Mouse (Mus musculus) liver, embryonic 14.5 days (tissue): Measurements from ENCODE around the gene Prkag1. TPM values are rescaled to one million over a fixed set of nuclear protein-coding genes. Genes with fewer than 3 reads are reported as not detected.

Source experiments
- ATAC-seq: fragments of 200-750 bp; cut with Nextera tagmentation; 2 replicates; pipeline ENCODE4 v1.8.0; 2017; ENCODE audit warnings: moderate number of reproducible peaks, mild to moderate bottlenecking, moderate library complexity; ENCODE audit not compliant: insufficient read depth
- DNase-seq, 3 experiments: peaks; one replicate each; pipeline ENCODE4 v3.0.0-alpha.2; 2012 to 2013; ENCODE audit warnings: low read depth in 3 of 3, low spot score in 3 of 3
- H3K27ac ChIP-seq: fragments of 300-500 bp; sonication (generic); 2 replicates; pipeline ENCODE4 v1.5.1; 2014; ENCODE audit warnings: moderate library complexity, mild to moderate bottlenecking, control low read depth, inconsistent platforms
- H3K27me3 ChIP-seq: fragments of 300-500 bp; sonication (generic); 2 replicates; pipeline ENCODE4 v1.6.1; 2014; ENCODE audit warnings: mild to moderate bottlenecking, low read length, moderate library complexity; ENCODE audit not compliant: control insufficient read depth, insufficient read depth
- H3K36me3 ChIP-seq: fragments of 300-500 bp; sonication (generic); replicated peaks from 2 replicates; pipeline ENCODE4 v1.6.1; 2014; ENCODE audit warnings: low read depth; ENCODE audit not compliant: control insufficient read depth, insufficient read depth
- H3K4me1 ChIP-seq, 2 experiments: fragments of 200-500 bp in 1 of 2; fragments of 300-500 bp in 1 of 2; sonication (generic) in 1 of 2; replicated peaks; 2 replicates each; pipeline ENCODE4 v1.6.1; 2012 to 2014; ENCODE audit warnings: antibody characterized with exemption in 1 of 2, inconsistent platforms in 1 of 2, low read length in 1 of 2; ENCODE audit not compliant: control insufficient read depth in 2 of 2, insufficient read depth in 2 of 2
- H3K4me2 ChIP-seq: fragments of 300-500 bp; sonication (generic); 2 replicates; pipeline ENCODE4 v1.6.1; 2014; ENCODE audit warnings: low read depth, mild to moderate bottlenecking, control low read depth, moderate library complexity
- H3K4me3 ChIP-seq, 2 experiments: fragments of 200-500 bp in 1 of 2; fragments of 300-500 bp in 1 of 2; sonication (generic) in 1 of 2; 2 replicates each; pipeline ENCODE4 v1.5.1; 2012 to 2014; ENCODE audit warnings: low read depth in 2 of 2, low read length in 2 of 2, mild to moderate bottlenecking in 2 of 2, control low read depth in 1 of 2, inconsistent platforms in 1 of 2, moderate library complexity in 1 of 2; ENCODE audit not compliant: insufficient read depth in 1 of 2
- H3K9ac ChIP-seq: fragments of 300-500 bp; sonication (generic); replicated peaks from 2 replicates; pipeline ENCODE4 v1.6.1; 2014; ENCODE audit warnings: mild to moderate bottlenecking, control low read depth, moderate library complexity
- H3K9me3 ChIP-seq: fragments of 300-500 bp; sonication (generic); 2 replicates; pipeline ENCODE4 v1.6.1; 2016; ENCODE audit warnings: low read length, mixed read lengths; ENCODE audit not compliant: control insufficient read depth
- CTCF ChIP-seq: IDR thresholded peaks from 2 replicates; pipeline ENCODE4 v1.5.1; 2016; ENCODE audit warnings: antibody characterized with exemption, low read depth, control low read depth
- EP300 ChIP-seq: IDR thresholded peaks from 2 replicates; pipeline ENCODE4 v1.6.1; 2016; ENCODE audit warnings: antibody characterized with exemption, low read depth
- WGBS: fragments of 180-500 bp; shearing (Covaris S2); extraction: QIAGEN DNeasy Blood & Tissue Kit; methylation state at CpG from one replicate; pipeline ENCODE4 v1.1.7; 2014; ENCODE audit not compliant: insufficient replicate concordance; 5-methylcytosine and 5-hydroxymethylcytosine counted together
- polyA plus RNA-seq, 2 experiments: library from polyadenylated mRNA; depleted of rRNA in 1 of 2; stranded (reverse) in 1 of 2; unstranded in 1 of 2; fragments of >200 nt; fragmentation: Nextera tagmentation in 1 of 2; extraction: Ambion mirVana in 1 of 2; gene quantifications; 2 replicates each; pipeline versions ENCODE4 v1.2.1 to v1.2.3; 2012 to 2014

Gene Prkag1
- polyA plus RNA-seq, 2 experiments, result 77.4 to 78.3 TPM

DNA sequence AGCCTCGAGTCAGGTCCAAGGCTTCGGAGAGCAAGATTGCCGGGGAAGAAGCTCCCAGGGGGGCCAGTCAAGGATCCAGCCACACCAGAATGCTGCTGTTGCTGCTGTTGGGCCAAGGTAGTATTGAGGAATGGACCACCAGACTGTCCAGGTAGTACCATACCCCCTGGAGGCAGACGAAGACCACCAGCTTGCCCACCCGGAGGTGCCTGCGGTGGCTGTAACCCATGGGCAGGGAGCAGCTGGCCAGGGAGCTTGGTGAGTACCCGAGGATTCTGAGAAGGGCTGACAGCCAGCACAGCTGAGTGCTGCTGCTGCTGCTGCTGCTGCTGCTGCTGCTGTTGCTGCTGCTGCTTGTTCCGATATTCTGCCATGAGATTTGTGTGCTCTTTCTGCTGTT lies 14.8 kb upstream of the Prkag1 start:
- WGBS, result 86% methylated on average over 8 of the region's 8 CpGs
- H3K9ac ChIP-seq, result no peak overlapping the region
- no peak for TF ChIP-seq CTCF
- TF ChIP-seq EP300, result no peak
- H3K27me3 ChIP-seq, result no peaks in the 10 kb centered on the region
- no peak overlapping the region for H3K27ac ChIP-seq
- no peak overlapping the region for H3K4me2 ChIP-seq
- H3K4me3 ChIP-seq, result no peak overlapping the region
- ATAC-seq (no peak), DNase-seq (no peak)
- H3K4me1 ChIP-seq, result no peaks in the 10 kb centered on the region
- H3K36me3 ChIP-seq, result peaks cover 92% of the 10 kb centered on the region
- H3K9me3 ChIP-seq, result no peaks in the 10 kb centered on the region

GRCm38 (mm10) chr15:98845149-98845548 lies 13.8 kb upstream of the Prkag1 start:
- DNase-seq (no peak), ATAC-seq (no peak)
- Histone ChIP-seq H3K36me3 (peaks cover 94% of the 10 kb centered on the region), H3K27ac (no peak overlapping the region), H3K4me2 (no peak overlapping the region), H3K4me1 (no peaks in the 10 kb centered on the region), H3K9ac (no peak overlapping the region), H3K4me3 (no peak overlapping the region), H3K9me3 (no peaks in the 10 kb centered on the region), H3K27me3 (no peaks in the 10 kb centered on the region)
- TF ChIP-seq EP300, result no peak
- TF ChIP-seq CTCF, result no peak
- WGBS, result 83% methylated on average over 2 of the region's 2 CpGs

DNA sequence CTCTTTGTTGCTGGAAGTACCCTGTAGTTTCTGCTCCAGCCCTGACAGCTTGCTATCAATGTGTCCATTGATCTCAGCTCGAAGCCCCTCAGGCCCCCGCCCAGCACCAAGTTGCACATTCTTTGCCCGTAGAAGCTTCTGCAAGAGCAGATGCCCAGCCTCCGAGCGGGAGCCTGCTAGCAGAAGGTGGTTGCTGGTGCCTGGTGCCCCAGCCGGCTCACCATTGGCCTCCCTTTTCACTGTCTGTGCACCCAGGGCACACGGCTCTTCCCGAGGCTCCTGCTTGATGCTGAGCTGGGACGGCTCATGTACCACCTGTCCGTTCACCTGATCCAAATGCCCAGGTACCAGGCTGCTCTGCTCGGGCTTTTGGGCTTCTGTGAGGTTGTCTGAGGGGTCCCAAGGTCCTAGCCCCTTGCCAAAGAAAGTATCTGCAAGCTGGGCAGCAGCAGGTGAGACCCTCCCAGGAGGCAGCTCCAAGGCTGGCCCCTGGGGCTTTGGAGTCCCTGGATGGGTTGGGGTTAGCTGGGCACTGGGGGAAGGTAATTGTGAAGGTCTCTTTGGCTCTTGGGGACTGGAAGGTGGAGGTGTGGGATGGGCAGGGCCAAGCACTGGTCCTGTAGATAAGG lies 12.4 kb upstream of the Prkag1 start:
- Histone ChIP-seq H3K4me3 (no peak overlapping the region), H3K9ac (no peak overlapping the region), H3K27me3 (no peaks in the 10 kb centered on the region), H3K9me3 (no peaks in the 10 kb centered on the region), H3K4me2 (no peak overlapping the region), H3K27ac (no peak overlapping the region), H3K4me1 (peaks cover 0 to under 1% of the 10 kb centered on the region in 2 experiments; a peak in 1 of 4 replicates), H3K36me3 (peaks cover 94% of the 10 kb centered on the region)
- 87% methylated on average over 11 of the region's 11 CpGs for WGBS
- DNase-seq (no peak), ATAC-seq (no peak)
- TF ChIP-seq CTCF, result no peak
- TF ChIP-seq EP300, result no peak

DNA sequence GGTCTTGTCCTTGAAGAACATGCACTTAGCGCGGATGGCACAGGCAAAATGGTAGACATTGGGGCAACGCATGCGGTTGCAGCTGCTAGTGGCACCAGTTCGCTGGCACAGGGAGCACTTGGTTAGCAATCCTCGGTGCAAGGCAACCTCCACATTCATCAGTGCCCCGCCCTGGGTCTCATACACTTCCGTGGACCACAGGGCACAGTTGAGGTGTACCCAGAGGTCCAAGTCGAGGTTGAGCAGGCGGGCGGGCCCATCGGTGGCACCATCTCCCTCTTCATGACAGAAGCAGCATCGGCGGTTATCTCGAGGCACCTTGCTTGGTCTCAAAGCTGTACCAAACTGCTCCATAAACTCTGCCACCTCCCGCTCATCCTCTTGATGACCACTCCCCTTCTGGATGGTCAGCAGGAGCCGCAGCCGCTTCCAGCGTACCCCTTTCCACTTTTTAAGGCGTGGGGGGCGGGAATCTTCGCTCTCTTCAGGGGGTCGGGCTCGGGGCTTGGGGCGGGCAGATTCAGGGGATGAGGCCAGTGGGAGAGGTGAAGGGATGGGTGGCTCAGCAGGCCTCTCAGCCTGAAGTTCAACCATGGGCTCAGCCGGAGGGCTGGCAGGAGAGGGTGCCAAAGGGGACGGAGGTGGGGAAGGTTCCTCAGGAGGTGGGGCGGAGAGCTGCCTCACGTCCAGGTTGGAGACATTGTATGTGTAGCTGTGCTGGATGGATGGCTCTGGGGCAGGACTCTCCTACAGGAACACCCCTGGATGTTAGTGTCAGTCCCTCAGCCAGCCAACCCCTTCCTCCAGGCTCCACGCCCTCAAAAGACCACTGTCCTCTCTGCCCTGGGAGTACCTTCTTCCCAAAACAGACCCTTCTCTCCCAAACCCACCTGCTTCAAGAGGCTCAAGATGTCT lies 8.6 kb upstream of the Prkag1 start:
- Histone ChIP-seq H3K27ac (no peak overlapping the region), H3K36me3 (peaks cover 81% of the 10 kb centered on the region), H3K9me3 (no peaks in the 10 kb centered on the region), H3K4me2 (no peak overlapping the region), H3K4me1 (peaks cover 21 to 27% of the 10 kb centered on the region in 2 experiments), H3K27me3 (no peaks in the 10 kb centered on the region), H3K4me3 (no peak overlapping the region), H3K9ac (no peak overlapping the region)
- TF ChIP-seq CTCF (no peak), EP300 (no peak)
- DNase-seq, result no peak
- ATAC-seq, result no peak
- 90% methylated on average over 30 of the region's 30 CpGs for WGBS

GRCm38 (mm10) chr15:98839161-98839560 lies 7.8 kb upstream of the Prkag1 start:
- Histone ChIP-seq H3K4me3 (no peak overlapping the region), H3K27ac (no peak overlapping the region), H3K4me1 (peaks cover 21 to 27% of the 10 kb centered on the region in 2 experiments), H3K27me3 (no peaks in the 10 kb centered on the region), H3K36me3 (peaks cover 81% of the 10 kb centered on the region), H3K4me2 (no peak overlapping the region), H3K9me3 (no peaks in the 10 kb centered on the region), H3K9ac (no peak overlapping the region)
- DNase-seq (no peak), ATAC-seq (no peak)
- WGBS, result 94% methylated on average over 14 of the region's 14 CpGs
- no peak for TF ChIP-seq CTCF
- TF ChIP-seq EP300, result no peak
